8 mouse cellular contexts compared by ENCODE assay signal in genomic region chr9:114690119-114690601, GRCm38 (mm10). TPM values are rescaled to one million over a fixed set of nuclear protein-coding genes. Genes with fewer than 3 reads are reported as not detected.
DNase-seq lines count a peak whose midpoint lies in the region; ATAC-seq and TF ChIP-seq lines count a peak whose summit lies in the region.

No protein-coding gene starts in this region.

- peak overlapping the region; percentile 6 for H3K9ac ChIP-seq in lung, embryonic 16.5 days (ENCODE audit: low read length)
- no peak overlapping the region for H3K9ac ChIP-seq in stomach, embryonic 15.5 days

- 16% methylated on average over 10 of the region's 10 CpGs for WGBS in lung, embryonic 16.5 days
- WGBS in stomach, embryonic 15.5 days, result 8% methylated on average over 10 of the region's 10 CpGs

- no peaks in the 10 kb centered on the region for H3K9me3 ChIP-seq in lung, embryonic 16.5 days (ENCODE audit: control insufficient read depth, low read length)
- H3K9me3 ChIP-seq in stomach, embryonic 15.5 days, result no peaks in the 10 kb centered on the region

- peak overlapping the region; percentile 95 for H3K27ac ChIP-seq in gastrocnemius, adult 2 months
- H3K27ac ChIP-seq in lung, embryonic 16.5 days (ENCODE audit: low read length), result no peak overlapping the region
- no peak overlapping the region for H3K27ac ChIP-seq in stomach, embryonic 15.5 days

- peak overlapping the region; percentile 86 for H3K4me2 ChIP-seq in lung, embryonic 16.5 days (ENCODE audit: low read depth, low read length)
- H3K4me2 ChIP-seq in stomach, embryonic 15.5 days, result peak overlapping the region; percentile 75

- no peaks in the 10 kb centered on the region for H3K27me3 ChIP-seq in lung, embryonic 16.5 days (ENCODE audit: control insufficient read depth, insufficient read depth, low read depth, low read length)
- H3K27me3 ChIP-seq in stomach, embryonic 15.5 days (replicated peaks), result no peaks in the 10 kb centered on the region

- no peak for DNase-seq in gastrocnemius, adult 2 months
- no peak for DNase-seq in gastrocnemius, postnatal 25 days
- peak; percentile 46 for DNase-seq in brain, adult 2 months (ENCODE audit: low read depth, low spot score)
- peak; percentile 29 to 43 for DNase-seq in heart, postnatal 10 days
- DNase-seq in ovary, postnatal 14 days (ENCODE audit: low spot score), result no peak
- DNase-seq in layer of hippocampus, postnatal 36 days, result no peak

- intact Hi-C loops in gastrocnemius, adult 2 months (cut with DNase I), result no loop called here
- intact Hi-C loops in heart, postnatal 10 days (cut with DNase I), result no loop called here

- TF ChIP-seq CTCF in gastrocnemius, adult 2 months (IDR thresholded peaks at IDR 0.05), result no peak

- H3K4me1 ChIP-seq in lung, embryonic 16.5 days (replicated peaks; ENCODE audit: control insufficient read depth, insufficient read depth, low read length), result peaks cover 18% of the 10 kb centered on the region
- peaks cover 12% of the 10 kb centered on the region for H3K4me1 ChIP-seq in stomach, embryonic 15.5 days

- H3K36me3 ChIP-seq in lung, embryonic 16.5 days (ENCODE audit: control insufficient read depth, insufficient read depth, low read length), result no peaks in the 10 kb centered on the region; the same call in 1 of the 2 replicates
- peaks cover 10% of the 10 kb centered on the region for H3K36me3 ChIP-seq in stomach, embryonic 15.5 days

- H3K4me3 ChIP-seq in gastrocnemius, adult 2 months, result peak overlapping the region; percentile 88
- peak overlapping the region; percentile 96 for H3K4me3 ChIP-seq in lung, embryonic 16.5 days (ENCODE audit: low read length)
- peak overlapping the region; percentile 97 for H3K4me3 ChIP-seq in stomach, embryonic 15.5 days (replicated peaks)

- ATAC-seq in lung, embryonic 16.5 days (ENCODE audit: low read depth), result no peak
- no peak for ATAC-seq in stomach, embryonic 15.5 days (ENCODE audit: insufficient read depth, low FRiP score, low read depth)

RNA-seq across cellular contexts. Expression of gene Dync1li1, which starts 1.6 kb away (rescaled TPM):
- 10 to 100 TPM; 33.7 to 36.5 TPM for total RNA-seq in gastrocnemius, adult 2 months (2021)
- total RNA-seq in gastrocnemius, postnatal 25 days (2021), result 10 to 100 TPM; 29.3 to 32.0 TPM
- 10 to 100 TPM; 84.8 to 91.7 TPM for total RNA-seq in heart, postnatal 10 days (2021)
- 53.0 and 59.0 TPM in 2 replicates for polyA plus RNA-seq in lung, embryonic 16.5 days (2015; fragmentation: Nextera tagmentation; extraction: Ambion mirVana)
- 57.6 and 58.3 TPM in 2 replicates for polyA plus RNA-seq in stomach, embryonic 15.5 days (2015; fragmentation: Nextera tagmentation; extraction: Ambion mirVana)
- 100 to 1,000 TPM in 1 of 2 experiments, 10 to 100 TPM in 1; 93.4 to 102 TPM for total RNA-seq in layer of hippocampus, postnatal 36 days (2021)

RNA-seq across cellular contexts. Expression of gene Cmtm6, which starts 40.8 kb away (rescaled TPM):
- 1 to 10 TPM; 7.3 to 7.9 TPM for total RNA-seq in gastrocnemius, adult 2 months (2021)
- total RNA-seq in gastrocnemius, postnatal 25 days (2021), result 1 to 10 TPM; 7.9 to 8.1 TPM
- 10 to 100 TPM; 34.5 to 37.8 TPM for total RNA-seq in heart, postnatal 10 days (2021)
- 67.0 and 67.8 TPM in 2 replicates for polyA plus RNA-seq in lung, embryonic 16.5 days (2015; fragmentation: Nextera tagmentation; extraction: Ambion mirVana)
- polyA plus RNA-seq in stomach, embryonic 15.5 days (2015; fragmentation: Nextera tagmentation; extraction: Ambion mirVana), result 58.7 and 60.9 TPM in 2 replicates
- 10 to 100 TPM; 22.1 to 22.4 TPM for total RNA-seq in layer of hippocampus, postnatal 36 days (2021)

RNA-seq across cellular contexts. Expression of gene Cnot10, which starts 50.2 kb away (rescaled TPM):
- 10 to 100 TPM; 17.1 TPM for total RNA-seq in gastrocnemius, adult 2 months (2021)
- 10 to 100 TPM; 13.5 to 14.4 TPM for total RNA-seq in gastrocnemius, postnatal 25 days (2021)
- total RNA-seq in heart, postnatal 10 days (2021), result 10 to 100 TPM; 27.4 to 28.2 TPM
- 64.4 and 64.7 TPM in 2 replicates for polyA plus RNA-seq in lung, embryonic 16.5 days (2015; fragmentation: Nextera tagmentation; extraction: Ambion mirVana)
- polyA plus RNA-seq in stomach, embryonic 15.5 days (2015; fragmentation: Nextera tagmentation; extraction: Ambion mirVana), result 51.2 and 60.1 TPM in 2 replicates
- total RNA-seq in layer of hippocampus, postnatal 36 days (2021), result 10 to 100 TPM; 56.1 to 57.3 TPM

Comparison
In these comparisons a context has a peak if more than half of its experiments do, and no peak if none do; other contexts are left out.
1. DNase-seq: peak in brain, adult 2 months (single experiment) and heart, postnatal 10 days (2 of 2); none in gastrocnemius, adult 2 months (single experiment), gastrocnemius, postnatal 25 days (single experiment), ovary, postnatal 14 days (single experiment) and layer of hippocampus, postnatal 36 days (0 of 2).
2. Peak in every context shown above with its lines, with median percentiles within 50 percentile points of each other: H3K4me3 ChIP-seq.